Mouse (Mus musculus): ENCODE measurements around the gene Gm10226. TPM values are rescaled to one million over a fixed set of nuclear protein-coding genes. Genes with fewer than 3 reads are reported as not detected.
"Not testable (repeated sequence)": the region's sequence is repeated elsewhere in the genome, so short reads cannot be mapped to it uniquely, and the experiment has no call there.

Gene Gm10226
- polyA plus RNA-seq, 1 experiment from 2014 or later: 11.6 TPM

- WGBS: 46% methylated on average over 2 of the region's 2 CpGs
- peak overlapping the region; percentile 72 for H3K4me3 ChIP-seq
- H3K27ac ChIP-seq: peak overlapping the region; percentile 94
- H3K4me1 ChIP-seq (replicated peaks): peaks cover 19% of the 10 kb centered on the region
- peaks cover 29% of the 10 kb centered on the region for H3K36me3 ChIP-seq
- no peak for DNase-seq (ENCODE audit: low spot score)
- H3K9me3 ChIP-seq: no peaks in the 10 kb centered on the region
- H3K27me3 ChIP-seq (ENCODE audit: insufficient read depth, poor library complexity, severe bottlenecking): no peaks in the 10 kb centered on the region
These were observed 16.7 kb downstream of the Gm10226 start for GRCm38 (mm10) chr17:21708401-21708800.

- H3K4me1 ChIP-seq (replicated peaks); H3K9me3 ChIP-seq; H3K4me3 ChIP-seq; H3K27ac ChIP-seq; H3K27me3 ChIP-seq (ENCODE audit: insufficient read depth, poor library complexity, severe bottlenecking); H3K36me3 ChIP-seq; DNase-seq (ENCODE audit: low spot score): not testable (repeated sequence)
- 93% methylated on average over 16 of the region's 22 CpGs for WGBS
These were observed 38.8 kb downstream of the Gm10226 start, which contains the start of gene Zfp229 for GRCm38 (mm10) chr17:21730495-21730894. Zfp229 (plus strand) TSS chr17:21730795.

- 85% methylated on average over 4 of the region's 4 CpGs for WGBS
- Histone ChIP-seq H3K27ac (peak overlapping the region; percentile 93), H3K9me3 (no peaks in the 10 kb centered on the region), H3K4me1 (replicated peaks) (peaks cover 8% of the 10 kb centered on the region), H3K27me3 (ENCODE audit: insufficient read depth, poor library complexity, severe bottlenecking) (no peaks in the 10 kb centered on the region), H3K36me3 (peaks cover 11% of the 10 kb centered on the region), H3K4me3 (peak overlapping the region; percentile 69)
- no peak for DNase-seq (ENCODE audit: low spot score)
These were observed 41.4 kb downstream of the Gm10226 start for GRCm38 (mm10) chr17:21733049-21733448.

- peak overlapping the region; percentile 93 for H3K27ac ChIP-seq
- H3K9me3 ChIP-seq: no peaks in the 10 kb centered on the region
- peaks cover 8% of the 10 kb centered on the region for H3K4me1 ChIP-seq (replicated peaks)
- no peaks in the 10 kb centered on the region for H3K27me3 ChIP-seq (ENCODE audit: insufficient read depth, poor library complexity, severe bottlenecking)
- WGBS: under 1% methylated on average over 27 of the region's 27 CpGs
- H3K4me3 ChIP-seq: peak overlapping the region; percentile 69
- peaks cover 16% of the 10 kb centered on the region for H3K36me3 ChIP-seq
- peak; percentile 84 for DNase-seq (ENCODE audit: low spot score)
These were observed 41.9 kb downstream of the Gm10226 start for GRCm38 (mm10) chr17:21733529-21734031.

Other genes with a start within 250 kb of the Gm10226 start
- gene Zfp51, start 241.5 kb upstream of the Gm10226 start, polyA plus RNA-seq (2016; fragmentation: Nextera tagmentation; extraction: Ambion mirVana): 11.6 and 14.9 TPM in 2 replicates
- 6.3 and 9.6 TPM in 2 replicates for gene Zfp53, start 202.9 kb upstream of the Gm10226 start, polyA plus RNA-seq (2016; fragmentation: Nextera tagmentation; extraction: Ambion mirVana)
- 1.5 and 2.0 TPM in 2 replicates for gene Zfp52, start 156.3 kb upstream of the Gm10226 start, polyA plus RNA-seq (2016; fragmentation: Nextera tagmentation; extraction: Ambion mirVana)
- 12.1 and 13.9 TPM in 2 replicates for gene Zfp948, start 124.9 kb upstream of the Gm10226 start, polyA plus RNA-seq (2016; fragmentation: Nextera tagmentation; extraction: Ambion mirVana)
- 5.4 and 5.7 TPM in 2 replicates for gene Zfp983, start 41.2 kb upstream of the Gm10226 start, polyA plus RNA-seq (2016; fragmentation: Nextera tagmentation; extraction: Ambion mirVana)
- gene Zfp760, start 15.9 kb downstream of the Gm10226 start, polyA plus RNA-seq (2016; fragmentation: Nextera tagmentation; extraction: Ambion mirVana): 13.5 and 18.9 TPM in 2 replicates
- 6.8 and 7.9 TPM in 2 replicates for gene Zfp229, start 38.9 kb downstream of the Gm10226 start, polyA plus RNA-seq (2016; fragmentation: Nextera tagmentation; extraction: Ambion mirVana)
- 3.4 and 5.8 TPM in 2 replicates for gene Zfp820, start 153.9 kb downstream of the Gm10226 start, polyA plus RNA-seq (2016; fragmentation: Nextera tagmentation; extraction: Ambion mirVana)
- gene Zfp995, start 218.1 kb downstream of the Gm10226 start, polyA plus RNA-seq (2016; fragmentation: Nextera tagmentation; extraction: Ambion mirVana): 6.5 and 7.8 TPM in 2 replicates